Mouse (Mus musculus) granulocyte monocyte progenitor cell, adult 5-6 weeks (primary cell): ENCODE data around the gene Gm10031. TPM values are rescaled to one million over a fixed set of nuclear protein-coding genes. Genes with fewer than 3 reads are reported as not detected.
"Not testable (repeated sequence)": the region's sequence is repeated elsewhere in the genome, so short reads cannot be mapped to it uniquely, and the experiment has no call there.

ENCODE experiments used
- ATAC-seq: replicated peaks from 2 replicates; pipeline ENCODE4 v1.8.0; 2016; ENCODE audit warnings: mild to moderate bottlenecking, moderate TSS enrichment, inconsistent platforms; ENCODE audit not compliant: poor library complexity, severe bottlenecking
- total RNA-seq, 2 experiments: library from RNA; stranded (forward) in 1 of 2; stranded (reverse) in 1 of 2; fragments of 200-712, 200-1000 nt in 1 of 2; fragments of >200 nt in 1 of 2; fragmentation: Nextera tagmentation in 1 of 2; gene quantifications; 2 replicates each; pipeline ENCODE4 v1.2.3; 2014 to 2017

Gm10031 gene
- total RNA-seq (2014; fragmentation: Nextera tagmentation) (1.8 and 5.8 TPM in 2 replicates), total RNA-seq (2017) (11.7 and 14.4 TPM in 2 replicates)

DNA sequence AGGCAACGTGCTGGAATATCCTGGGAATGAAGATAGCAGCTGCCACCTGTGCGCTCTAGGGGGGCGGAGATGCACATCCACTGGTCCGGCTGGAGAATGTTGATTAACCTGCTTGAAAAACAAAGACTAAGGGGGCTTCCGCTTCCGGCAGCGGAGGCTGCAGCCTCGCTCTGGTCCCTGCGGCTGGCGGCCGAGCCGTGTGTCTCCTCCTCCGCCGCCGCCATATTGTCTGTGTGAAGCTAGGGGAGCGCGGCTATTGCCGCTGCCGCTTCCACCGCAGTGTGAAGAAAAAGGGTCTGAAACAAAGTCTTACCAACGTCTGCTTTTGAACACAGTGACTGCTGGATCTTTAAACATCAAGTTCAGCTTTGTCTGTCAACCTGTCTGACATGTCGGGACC lies at the start of gene Gm10031:
Gene Gm10031 (plus strand): TSS at position 171 of the 400 bp plus-strand sequence.
- peak; percentile 100 for ATAC-seq

GRCm38 (mm10) chr1:156474854-156475253 lies 49.0 kb upstream of the Gm10031 start:
- ATAC-seq = no peak

DNA sequence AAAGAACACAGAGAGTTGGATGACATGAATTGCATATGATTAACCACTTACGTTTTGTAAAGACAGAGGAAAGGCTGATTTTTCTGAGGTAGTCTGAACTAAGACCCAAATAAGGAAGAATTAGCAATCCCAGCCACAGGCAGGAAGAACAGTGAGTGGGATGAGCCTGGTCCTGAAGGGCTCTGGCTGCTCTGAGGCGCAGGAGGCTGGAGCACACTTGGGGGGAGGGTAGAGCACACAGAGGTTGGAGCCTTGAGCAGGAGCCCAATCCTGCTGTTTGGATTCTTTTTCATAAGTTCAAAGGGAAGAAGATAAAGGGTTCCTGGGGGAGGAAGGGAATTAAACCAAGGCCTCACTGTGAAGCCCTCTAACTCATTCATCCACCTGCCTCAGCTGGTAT lies 47.8 kb upstream of the Gm10031 start:
- no peak for ATAC-seq

GRCm38 (mm10) chr1:156476535-156476934 lies 47.3 kb upstream of the Gm10031 start:
- no peak for ATAC-seq

GRCm38 (mm10) chr1:156481826-156482225 lies 42.0 kb upstream of the Gm10031 start:
- peak; percentile 25; the same call in 1 of the 2 replicates for ATAC-seq

DNA sequence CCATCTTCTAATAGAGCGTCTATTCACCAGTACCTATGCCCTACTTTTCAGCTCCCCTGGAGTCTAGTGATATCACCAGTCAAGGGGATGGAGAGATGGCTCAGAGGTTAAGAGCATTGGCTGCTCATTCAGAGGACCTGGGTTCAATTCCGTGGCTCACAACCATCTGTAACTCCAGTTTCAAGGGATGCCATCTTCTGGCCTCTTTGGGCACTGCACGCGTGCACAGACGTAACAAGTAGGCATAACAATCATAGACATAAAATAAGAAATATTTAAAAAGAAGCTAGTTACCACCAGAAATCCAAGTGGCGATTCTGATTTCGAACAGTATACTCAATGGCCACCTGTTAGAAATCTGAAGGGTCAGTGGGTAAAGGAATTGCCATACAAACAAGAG lies 36.3 kb upstream of the Gm10031 start:
- ATAC-seq = no peak

DNA sequence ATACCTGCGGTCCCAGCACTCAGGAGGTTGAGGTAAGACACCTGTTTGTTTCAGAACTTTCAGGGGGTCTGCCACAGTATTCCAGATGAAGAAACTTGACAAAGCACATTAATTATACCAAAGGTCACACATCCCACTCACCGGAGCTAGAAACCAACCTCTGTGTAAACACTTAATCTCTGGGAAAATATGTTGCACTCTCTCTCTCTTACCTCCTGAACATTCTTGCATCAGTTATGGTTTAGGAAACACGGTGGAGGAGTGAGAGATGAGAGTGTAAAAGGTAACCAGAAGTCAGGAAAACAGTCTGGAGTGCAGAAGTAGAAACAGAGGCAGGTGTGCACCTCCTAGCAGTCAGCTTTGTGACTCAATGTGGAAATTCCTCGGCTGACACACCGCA lies 35.8 kb upstream of the Gm10031 start:
- no peak for ATAC-seq

GRCm38 (mm10) chr1:156491226-156491796 lies 32.5 kb upstream of the Gm10031 start:
- peak; percentile 87 for ATAC-seq

GRCm38 (mm10) chr1:156495025-156495424 lies 28.8 kb upstream of the Gm10031 start:
- ATAC-seq = no peak

GRCm38 (mm10) chr1:156496910-156497309 lies 26.9 kb upstream of the Gm10031 start:
- ATAC-seq = peak; percentile 59

DNA sequence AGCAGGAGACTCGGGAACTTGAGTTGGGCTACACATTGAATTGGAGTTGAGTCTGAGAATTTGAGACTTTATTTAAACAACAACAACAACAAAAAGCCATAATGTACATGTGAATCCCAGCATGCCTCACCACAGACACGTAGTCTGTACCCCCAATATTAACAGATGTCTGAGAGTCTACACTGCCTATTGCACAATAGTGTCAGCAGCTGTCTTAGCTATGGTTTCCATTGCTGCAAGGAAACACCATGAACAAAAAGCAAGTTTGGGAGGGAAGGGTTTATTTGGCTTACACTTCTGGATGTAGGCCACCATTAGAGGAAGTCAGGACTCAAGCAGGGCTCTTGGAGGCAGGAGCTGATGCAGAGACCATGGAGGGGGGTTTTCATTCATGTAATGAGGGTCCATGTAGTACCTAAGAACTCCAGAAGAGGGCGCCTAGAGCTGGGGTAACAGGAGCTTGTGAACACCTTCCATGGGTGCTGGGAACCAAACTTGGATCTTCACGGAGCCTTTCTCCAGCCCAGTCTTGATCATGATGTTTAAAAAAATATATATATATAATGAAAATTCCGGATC lies 18.8 kb upstream of the Gm10031 start:
- peak; percentile 55 for ATAC-seq

GRCm38 (mm10) chr1:156505901-156506300 lies 17.9 kb upstream of the Gm10031 start:
- ATAC-seq = no peak

GRCm38 (mm10) chr1:156507753-156508152 lies 16.1 kb upstream of the Gm10031 start:
- no peak for ATAC-seq

DNA sequence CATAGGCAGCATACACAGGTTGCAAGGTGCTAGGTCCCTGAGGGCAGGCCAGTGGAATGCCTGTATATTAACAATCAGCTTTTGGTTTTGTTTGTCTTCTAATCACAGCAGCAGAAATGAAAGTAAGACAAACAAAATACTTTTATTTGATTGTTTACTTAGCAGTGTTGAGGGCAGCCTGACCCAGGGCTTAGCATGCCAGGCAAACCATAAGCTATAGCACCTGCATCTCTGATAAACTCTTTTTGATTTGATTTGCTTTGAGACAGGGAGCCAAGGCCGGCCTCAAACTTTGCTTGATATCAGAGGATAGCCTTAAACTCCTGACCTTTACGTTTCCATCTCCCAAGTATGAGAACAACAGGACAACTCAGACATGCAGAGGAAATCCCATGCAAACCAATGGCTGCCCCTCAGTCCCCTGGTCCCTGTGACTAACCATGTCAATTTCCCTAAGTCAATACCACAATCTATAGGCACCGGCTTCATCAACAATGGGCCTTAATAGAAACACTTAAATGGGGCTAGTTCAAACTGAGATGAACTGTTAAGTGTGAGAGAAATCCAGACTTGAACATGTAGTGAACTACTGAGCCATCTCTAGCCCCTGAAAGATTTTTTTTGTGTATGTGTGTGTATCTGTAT lies 3.6 kb upstream of the Gm10031 start:
- ATAC-seq = no peak

- peak; percentile 48; the same call in 1 of the 2 replicates for ATAC-seq
These were observed 1.9 kb upstream of the Gm10031 start for GRCm38 (mm10) chr1:156521796-156522517.

DNA sequence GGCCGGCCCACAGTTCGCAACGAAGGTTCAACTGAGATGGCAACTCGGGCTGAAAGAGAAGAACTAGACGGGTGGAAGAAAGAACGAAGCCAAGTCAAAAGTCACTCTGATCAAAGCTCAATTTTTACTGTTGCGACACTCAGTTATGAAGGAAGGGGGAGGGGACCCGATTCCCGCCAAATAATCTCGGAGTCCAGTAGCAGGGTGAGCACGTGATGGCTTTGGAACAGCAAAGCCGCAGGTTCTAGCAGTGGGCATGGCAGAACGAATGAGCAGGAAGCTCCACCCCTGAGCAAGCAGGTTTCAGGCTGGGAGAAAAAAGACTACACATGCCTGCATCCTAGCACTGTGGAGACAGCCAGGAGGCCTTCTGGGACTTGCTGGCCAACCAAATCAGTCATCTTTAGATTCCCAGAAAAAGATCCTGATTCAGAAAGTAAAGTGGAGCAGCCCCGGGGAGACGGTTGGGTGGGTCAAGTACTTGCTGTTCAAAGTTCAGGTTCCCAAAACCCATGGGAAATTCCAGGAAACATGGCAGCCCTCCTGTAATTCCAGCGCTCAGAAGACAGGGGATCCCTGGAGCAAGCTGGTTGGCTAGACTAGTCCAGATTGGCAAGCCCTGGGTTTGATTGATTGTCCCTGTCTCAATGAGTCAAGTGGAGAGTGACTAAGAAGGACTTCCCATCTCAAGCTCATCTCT lies 8.8 kb downstream of the Gm10031 start:
- ATAC-seq = not testable (repeated sequence)

DNA sequence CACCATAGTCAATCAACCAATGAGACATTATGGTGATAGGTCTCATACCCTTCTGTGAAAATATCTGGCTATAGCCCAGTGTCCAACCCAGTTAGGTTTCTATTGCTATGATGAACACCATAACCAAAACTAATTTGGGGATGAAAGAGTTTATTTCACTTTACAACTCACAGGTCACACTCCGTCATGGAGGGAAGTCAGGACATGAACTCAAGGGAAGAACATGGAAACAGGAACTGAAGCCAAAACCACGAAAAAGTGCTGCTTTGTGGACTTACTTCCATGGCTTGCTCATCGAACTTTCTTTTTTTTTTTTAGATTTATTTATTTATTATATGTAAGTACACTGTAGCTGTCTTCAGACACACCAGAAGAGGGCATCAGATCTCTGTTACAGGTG lies 9.7 kb downstream of the Gm10031 start:
- ATAC-seq = peak; percentile 77

DNA sequence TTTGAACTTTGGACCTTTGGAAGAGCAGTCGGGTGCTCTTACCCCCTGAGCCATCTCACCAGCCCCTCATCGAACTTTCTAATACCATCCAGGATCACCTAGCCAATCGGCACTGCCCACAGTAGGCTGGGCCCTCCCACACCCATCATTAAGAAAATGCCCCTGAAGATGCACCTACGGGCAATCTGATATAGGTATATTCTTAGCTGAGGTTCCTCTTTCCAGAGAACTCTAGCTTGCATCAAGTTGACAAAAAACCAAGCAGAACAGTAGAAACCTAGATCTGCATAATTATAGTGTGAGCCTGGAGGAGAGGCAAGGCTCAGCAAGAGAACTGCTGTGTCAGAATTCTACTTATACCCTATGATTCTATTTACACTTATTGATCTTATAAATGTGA lies 10.1 kb downstream of the Gm10031 start:
- no peak for ATAC-seq

GRCm38 (mm10) chr1:156537031-156537430 lies 13.2 kb downstream of the Gm10031 start:
- peak; percentile 64 for ATAC-seq

DNA sequence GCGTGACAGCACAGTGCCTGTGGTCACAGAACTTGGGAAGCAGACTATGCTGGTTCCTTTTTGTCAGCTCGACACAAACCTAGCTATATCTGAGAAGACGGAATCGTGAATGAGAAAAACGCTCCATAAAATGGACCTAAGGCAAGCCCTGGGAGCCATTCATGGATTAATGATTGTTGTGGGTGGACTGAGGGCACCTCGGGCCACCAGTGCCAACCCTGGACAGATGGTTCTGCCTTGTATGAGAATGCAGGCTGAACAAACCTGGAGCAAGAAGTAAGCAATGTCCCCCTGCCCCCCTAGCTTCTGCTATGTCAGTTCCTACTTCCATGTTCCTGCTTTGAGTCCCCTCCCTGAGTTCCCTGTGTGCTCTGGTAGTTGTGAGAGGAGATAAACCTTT lies 13.9 kb downstream of the Gm10031 start:
- ATAC-seq = peak; percentile 35; the same call in 1 of the 2 replicates
